Comparison of ENCODE assay signal across 25 mouse cellular contexts in the genomic region with DNA sequence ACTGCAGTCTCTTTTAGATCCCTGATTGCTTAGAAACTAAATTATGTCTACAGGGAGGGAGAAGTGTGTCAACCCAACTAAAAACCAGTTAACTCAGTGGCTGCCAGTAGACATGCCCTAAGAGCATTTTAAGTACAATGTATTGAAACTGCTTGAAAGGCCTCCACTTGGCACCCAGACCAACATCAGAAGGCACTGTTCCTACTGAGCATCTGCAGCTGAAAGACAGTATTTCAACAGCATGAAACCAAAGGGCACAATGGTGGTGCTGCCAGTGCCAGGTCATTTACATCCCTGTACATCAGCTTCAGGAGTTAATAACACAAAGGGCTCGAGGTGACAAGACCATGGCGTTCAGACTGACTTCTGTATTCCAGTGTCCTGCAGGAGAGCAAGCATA. TPM values are rescaled to one million over a fixed set of nuclear protein-coding genes. Genes with fewer than 3 reads are reported as not detected.
DNase-seq lines count a peak whose midpoint lies in the region; ATAC-seq and TF ChIP-seq lines count a peak whose summit lies in the region.
"Had no signal": no experiment of that assay in that cellular context is flagged by ENCODE, and none has a peak within 500 bp of the region (broad histone marks: within the 10 kb centered on the region; RNA-seq: fewer than 3 reads in every experiment).

No protein-coding gene starts in this region.

- peaks cover 84% of the 10 kb centered on the region for H3K79me2 ChIP-seq in myocyte (ENCODE audit: control insufficient read depth, insufficient read depth)

- no peaks in the 10 kb centered on the region for H3K36me3 ChIP-seq in forebrain, postnatal 0 days (ENCODE audit: insufficient read depth)
- no peaks in the 10 kb centered on the region for H3K36me3 ChIP-seq in forebrain, embryonic 11.5 days (ENCODE audit: control insufficient read depth, insufficient read depth, low read length)
- H3K36me3 ChIP-seq in neural tube, embryonic 13.5 days: 0 out of 2 replicates have a peak, but pooled peaks cover 9% of the 10 kb centered on the region
- no peaks in the 10 kb centered on the region for H3K36me3 ChIP-seq in neural tube, embryonic 15.5 days
- no peaks in the 10 kb centered on the region for H3K36me3 ChIP-seq in myocyte (ENCODE audit: control insufficient read depth, insufficient read depth)
- H3K36me3 ChIP-seq in liver, embryonic 12.5 days: no peaks in the 10 kb centered on the region
- H3K36me3 ChIP-seq: heart, embryonic 10.5 days; intestine, embryonic 15.5 days; limb, embryonic 15.5 days; liver, embryonic 15.5 days; lung, embryonic 15.5 days had no signal

- no peak for TF ChIP-seq CTCF in forebrain, postnatal 0 days (IDR thresholded peaks at IDR 0.05; ENCODE audit: low read depth)

- no peak overlapping the region for H3K4me3 ChIP-seq in forebrain, postnatal 0 days (ENCODE audit: low read depth, low read length)
- H3K4me3 ChIP-seq in forebrain, embryonic 11.5 days (ENCODE audit: low read depth, low read length): no peak overlapping the region
- H3K4me3 ChIP-seq in neural tube, embryonic 13.5 days: no peak overlapping the region
- H3K4me3 ChIP-seq in neural tube, embryonic 15.5 days (replicated peaks): no peak overlapping the region
- no peak overlapping the region for H3K4me3 ChIP-seq in myocyte
- H3K4me3 ChIP-seq in liver, embryonic 12.5 days: no peak overlapping the region
- H3K4me3 ChIP-seq: gastrocnemius, adult 2 months; heart, embryonic 10.5 days; intestine, embryonic 15.5 days; limb, embryonic 15.5 days; liver, embryonic 15.5 days; lung, embryonic 15.5 days; megakaryocyte, embryonic 14.5 days had no signal

- TF ChIP-seq POLR2A in myocyte (IDR thresholded peaks at IDR 0.05; ENCODE audit: insufficient read length, low read depth): peak; percentile 25

- H3ac ChIP-seq in myocyte (ENCODE audit: control insufficient read depth, insufficient read length): no peak overlapping the region

- WGBS in forebrain, postnatal 0 days: 18% methylated on average over 2 of the region's 2 CpGs
- 77% methylated on average over 2 of the region's 2 CpGs for WGBS in forebrain, embryonic 11.5 days
- 40% methylated on average over 2 of the region's 2 CpGs for WGBS in neural tube, embryonic 13.5 days
- WGBS in neural tube, embryonic 15.5 days: 29% methylated on average over 2 of the region's 2 CpGs
- WGBS in liver, embryonic 12.5 days (ENCODE audit: insufficient replicate concordance): 54% methylated on average over 2 of the region's 2 CpGs

- no peaks in the 10 kb centered on the region for H3K27me3 ChIP-seq in forebrain, postnatal 0 days (ENCODE audit: insufficient read depth, low read length)
- H3K27me3 ChIP-seq in forebrain, embryonic 11.5 days (ENCODE audit: control insufficient read depth, insufficient read depth, low read length): no peaks in the 10 kb centered on the region
- H3K27me3 ChIP-seq in neural tube, embryonic 13.5 days: no peaks in the 10 kb centered on the region
- no peaks in the 10 kb centered on the region for H3K27me3 ChIP-seq in neural tube, embryonic 15.5 days (replicated peaks)
- H3K27me3 ChIP-seq in myocyte (ENCODE audit: control insufficient read depth, insufficient read depth, insufficient read length): no peaks in the 10 kb centered on the region
- H3K27me3 ChIP-seq in liver, embryonic 12.5 days (replicated peaks): peaks cover 30% of the 10 kb centered on the region

- peaks cover 27% of the 10 kb centered on the region for H3K4me1 ChIP-seq in forebrain, postnatal 0 days (ENCODE audit: insufficient read depth)
- H3K4me1 ChIP-seq in forebrain, embryonic 11.5 days (replicated peaks; ENCODE audit: control insufficient read depth, insufficient read depth, low read length): no peaks in the 10 kb centered on the region
- peaks cover 62% of the 10 kb centered on the region for H3K4me1 ChIP-seq in neural tube, embryonic 13.5 days (replicated peaks)
- H3K4me1 ChIP-seq in neural tube, embryonic 15.5 days: peaks cover 53% of the 10 kb centered on the region
- H3K4me1 ChIP-seq in liver, embryonic 12.5 days: peaks cover 15% of the 10 kb centered on the region

- no peak overlapping the region for H3K4me2 ChIP-seq in forebrain, postnatal 0 days (ENCODE audit: low read depth)
- H3K4me2 ChIP-seq in forebrain, embryonic 11.5 days (ENCODE audit: low read depth, low read length, severe bottlenecking): no peak overlapping the region
- H3K4me2 ChIP-seq in neural tube, embryonic 13.5 days: peak overlapping the region; percentile 1; the same call in 1 of the 2 replicates
- no peak overlapping the region for H3K4me2 ChIP-seq in neural tube, embryonic 15.5 days
- peak overlapping the region; percentile 62 for H3K4me2 ChIP-seq in myocyte (ENCODE audit: low read depth)
- no peak overlapping the region for H3K4me2 ChIP-seq in liver, embryonic 12.5 days
- H3K4me2 ChIP-seq: intestine, embryonic 15.5 days; limb, embryonic 15.5 days; liver, embryonic 15.5 days; lung, embryonic 15.5 days had no signal

- DNase-seq in forebrain, postnatal 0 days: no peak
- no peak for DNase-seq in forebrain, embryonic 11.5 days (ENCODE audit: low spot score)
- DNase-seq in layer of hippocampus, adult 9-11 months: peak; percentile 5
- no peak for DNase-seq in layer of hippocampus, postnatal 14 days (ENCODE audit: low spot score in 2 of 2)
- DNase-seq: adrenal gland, postnatal 25 days; cerebellum, adult 11-12 months; cerebellum, postnatal 10 days; gastrocnemius, adult 2 months; heart, postnatal 4 days; kidney, adult 9 months; kidney, postnatal 14 days; lung, postnatal 36 days; thymus, adult 18-20 months; thymus, postnatal 36 days had no signal

- H3K9ac ChIP-seq in forebrain, postnatal 0 days: no peak overlapping the region
- H3K9ac ChIP-seq in forebrain, embryonic 11.5 days (ENCODE audit: low read length): no peak overlapping the region
- H3K9ac ChIP-seq in neural tube, embryonic 13.5 days: no peak overlapping the region
- H3K9ac ChIP-seq in neural tube, embryonic 15.5 days (replicated peaks): no peak overlapping the region
- no peak overlapping the region for H3K9ac ChIP-seq in liver, embryonic 12.5 days
- H3K9ac ChIP-seq: intestine, embryonic 15.5 days; limb, embryonic 15.5 days; liver, embryonic 15.5 days; lung, embryonic 15.5 days had no signal

- no peaks in the 10 kb centered on the region for H3K9me3 ChIP-seq in forebrain, postnatal 0 days (ENCODE audit: low read length)
- no peaks in the 10 kb centered on the region for H3K9me3 ChIP-seq in forebrain, embryonic 11.5 days (ENCODE audit: control insufficient read depth, low read length)
- H3K9me3 ChIP-seq in neural tube, embryonic 13.5 days: no peaks in the 10 kb centered on the region
- no peaks in the 10 kb centered on the region for H3K9me3 ChIP-seq in neural tube, embryonic 15.5 days (replicated peaks)
- no peaks in the 10 kb centered on the region for H3K9me3 ChIP-seq in liver, embryonic 12.5 days (replicated peaks)
- H3K9me3 ChIP-seq: heart, embryonic 10.5 days; intestine, embryonic 15.5 days; limb, embryonic 15.5 days; liver, embryonic 15.5 days; lung, embryonic 15.5 days had no signal

- ATAC-seq in forebrain, postnatal 0 days: no peak
- no peak for ATAC-seq in forebrain, embryonic 11.5 days (replicated peaks; ENCODE audit: low FRiP score)
- no peak for ATAC-seq in neural tube, embryonic 13.5 days (ENCODE audit: low read depth)
- no peak for ATAC-seq in neural tube, embryonic 15.5 days (ENCODE audit: low FRiP score)
- no peak for ATAC-seq in liver, embryonic 12.5 days
- ATAC-seq: intestine, embryonic 15.5 days had no signal

- 0 out of 2 replicates have a peak overlapping the region, but pooled peaks have one; percentile 15 for H3K27ac ChIP-seq in forebrain, postnatal 0 days (ENCODE audit: low read depth, low read length)
- no peak overlapping the region for H3K27ac ChIP-seq in forebrain, embryonic 11.5 days (ENCODE audit: low read depth, low read length)
- H3K27ac ChIP-seq in neural tube, embryonic 13.5 days (replicated peaks): no peak overlapping the region; the same call in 1 of the 2 replicates
- H3K27ac ChIP-seq in neural tube, embryonic 15.5 days (replicated peaks): no peak overlapping the region; the same call in 1 of the 2 replicates
- no peak overlapping the region for H3K27ac ChIP-seq in liver, embryonic 12.5 days
- H3K27ac ChIP-seq: gastrocnemius, adult 2 months; heart, embryonic 10.5 days; intestine, embryonic 15.5 days; limb, embryonic 15.5 days; liver, embryonic 15.5 days; lung, embryonic 15.5 days had no signal

TF ChIP-seq in myocyte, 11 proteins besides CTCF, POLR2A, EP300 and RAD21:
- no peak for TF ChIP-seq SRF (IDR thresholded peaks at IDR 0.05; ENCODE audit: control insufficient read depth, insufficient read length, low read depth)
- TF ChIP-seq E2F4 (IDR thresholded peaks at IDR 0.05; ENCODE audit: insufficient read depth): no peak
- no peak for TF ChIP-seq REST (IDR thresholded peaks at IDR 0.05; ENCODE audit: insufficient read depth, insufficient read length)
- no peak for TF ChIP-seq USF1 (IDR thresholded peaks at IDR 0.05; ENCODE audit: low read depth)
- TF ChIP-seq MAX (IDR thresholded peaks at IDR 0.05; ENCODE audit: low read depth): no peak
- no peak for TF ChIP-seq MYOG (IDR thresholded peaks at IDR 0.05; ENCODE audit: control insufficient read depth in 1 of 3, insufficient read depth in 1 of 3, insufficient read length in 2 of 3, low read depth in 2 of 3)
- no peak for TF ChIP-seq CEBPB (IDR thresholded peaks at IDR 0.05; ENCODE audit: insufficient read depth, poor library complexity, severe bottlenecking)
- no peak for TF ChIP-seq POLR2AphosphoS2 (IDR thresholded peaks at IDR 0.05; ENCODE audit: insufficient read length, low read depth)
- no peak for TF ChIP-seq TCF12 (IDR thresholded peaks at IDR 0.05; ENCODE audit: insufficient read depth, poor library complexity, severe bottlenecking)
- no peak for TF ChIP-seq TCF3 (IDR thresholded peaks at IDR 0.05; ENCODE audit: insufficient read length, low read depth)
- no peak for TF ChIP-seq MYOD1 (IDR thresholded peaks at IDR 0.05; ENCODE audit: control insufficient read depth in 1 of 3, insufficient read length in 2 of 3, low read depth in 2 of 3)

RNA-seq across cellular contexts. Expression of a gene that starts 5.5 kb away (rescaled TPM):
- 401 and 517 TPM in 2 replicates for total RNA-seq in forebrain, postnatal 0 days (2014; rRNA removed)
- 412 and 524 TPM in 2 replicates for polyA plus RNA-seq in forebrain, postnatal 0 days (2015; fragmentation: Nextera tagmentation; extraction: Ambion mirVana)
- 69.6 and 78.0 TPM in 2 replicates for polyA plus RNA-seq in forebrain, embryonic 11.5 days (2014; fragmentation: Nextera tagmentation; extraction: Ambion mirVana)
- total RNA-seq in layer of hippocampus, postnatal 14 days (2021): 100 to 1,000 TPM; 422 to 450 TPM
- polyA plus RNA-seq in neural tube, embryonic 13.5 days (2015; fragmentation: Nextera tagmentation; extraction: Ambion mirVana): 450 and 454 TPM in 2 replicates
- polyA plus RNA-seq in neural tube, embryonic 15.5 days (2015; fragmentation: Nextera tagmentation; extraction: Ambion mirVana): 387 and 434 TPM in 2 replicates
- polyA plus RNA-seq in myocyte (2012; fragmentation: generic; extraction: Trizol): 327 TPM
- polyA plus RNA-seq in liver, embryonic 12.5 days (2016; fragmentation: Nextera tagmentation; extraction: Ambion mirVana): 8.5 and 10.3 TPM in 2 replicates
- total RNA-seq: monocyte, adult 5-6 weeks had no signal

Comparison
In these comparisons a context has a peak if more than half of its experiments do, and no peak if none do; other contexts are left out.
1. H3K4me2 ChIP-seq: peak in neural tube, embryonic 13.5 days (single experiment) and myocyte (single experiment); none in forebrain, postnatal 0 days (single experiment), forebrain, embryonic 11.5 days (single experiment), neural tube, embryonic 15.5 days (single experiment) and liver, embryonic 12.5 days (single experiment).